Mouse (Mus musculus) induced T-regulatory cell, adult 2 months (primary cell): ENCODE data around the gene Exosc10.

Experiments used
- DNase-seq: peaks from one replicate; pipeline ENCODE4 v3.0.0-alpha.2; 2012; ENCODE audit warnings: low read depth

The Exosc10 gene

DNA sequence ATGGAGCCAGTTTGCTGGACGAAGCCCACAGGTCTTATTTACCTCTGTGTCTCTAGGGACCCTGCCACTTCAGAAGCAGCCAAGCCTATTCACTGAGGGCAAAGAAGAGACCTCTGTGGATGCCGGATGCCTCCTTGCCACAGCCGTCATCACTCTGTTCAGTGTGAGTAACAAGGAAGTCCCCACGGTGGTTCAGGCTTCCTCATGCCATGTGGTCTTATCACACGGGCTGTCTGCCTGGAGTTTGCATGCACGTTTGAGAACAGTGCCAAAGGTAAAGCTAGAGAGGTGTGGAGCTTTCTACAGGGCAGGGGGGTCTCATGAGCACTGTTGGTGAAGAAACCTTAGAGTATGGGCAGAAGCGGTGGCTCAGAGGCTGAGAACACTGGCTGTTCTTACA is 15.0 kb downstream of the Exosc10 start:
- no peak for DNase-seq

- no peak for DNase-seq
Observed at GRCm38 (mm10) chr4:148580765-148581164, 22.5 kb downstream of the Exosc10 start.

DNA sequence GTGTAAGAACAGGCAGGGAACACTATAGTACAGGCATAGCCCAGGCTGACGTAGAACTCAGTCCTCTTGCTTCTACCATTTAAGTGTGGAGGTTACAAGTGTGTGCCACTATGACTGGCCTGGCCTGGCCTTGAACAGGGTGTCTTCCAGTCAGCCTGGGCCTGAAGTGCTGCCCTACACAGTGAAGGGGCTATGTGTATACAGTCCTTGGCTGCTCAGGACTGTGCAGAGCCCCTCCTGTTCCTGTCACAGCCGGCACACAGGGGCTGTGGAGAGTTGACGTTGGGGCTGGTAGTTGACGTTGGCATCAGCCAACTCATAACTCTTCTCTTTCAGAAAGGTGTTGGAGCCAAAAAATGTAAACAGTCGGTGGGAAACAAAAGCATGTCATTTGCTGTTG is 23.2 kb downstream of the Exosc10 start:
- no peak for DNase-seq

DNA sequence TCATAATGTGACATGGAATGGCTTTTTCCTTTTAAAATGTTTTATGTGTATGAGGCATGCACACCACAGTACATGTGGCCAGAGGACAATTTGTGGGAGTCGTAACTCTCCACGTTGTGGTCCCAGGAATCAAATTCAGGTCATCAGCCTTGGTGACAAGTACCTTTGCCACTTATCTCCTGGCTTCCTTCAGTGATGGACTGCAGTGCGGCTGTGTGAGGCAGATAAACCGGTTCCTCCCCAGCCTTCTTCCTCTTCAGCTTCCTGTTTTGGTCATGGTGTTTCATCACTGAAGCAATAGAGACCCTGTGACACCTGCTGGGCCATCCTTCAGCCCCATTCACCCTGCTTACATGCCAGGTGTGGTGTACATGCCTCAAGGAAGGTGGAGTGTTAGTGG is 25.0 kb downstream of the Exosc10 start:
- DNase-seq, result no peak

- no peak for DNase-seq
Observed at GRCm38 (mm10) chr4:148586648-148587047, 28.4 kb downstream of the Exosc10 start.

GRCm38 (mm10) chr4:148588793-148589192 is 30.6 kb downstream of the Exosc10 start:
- no peak for DNase-seq

DNA sequence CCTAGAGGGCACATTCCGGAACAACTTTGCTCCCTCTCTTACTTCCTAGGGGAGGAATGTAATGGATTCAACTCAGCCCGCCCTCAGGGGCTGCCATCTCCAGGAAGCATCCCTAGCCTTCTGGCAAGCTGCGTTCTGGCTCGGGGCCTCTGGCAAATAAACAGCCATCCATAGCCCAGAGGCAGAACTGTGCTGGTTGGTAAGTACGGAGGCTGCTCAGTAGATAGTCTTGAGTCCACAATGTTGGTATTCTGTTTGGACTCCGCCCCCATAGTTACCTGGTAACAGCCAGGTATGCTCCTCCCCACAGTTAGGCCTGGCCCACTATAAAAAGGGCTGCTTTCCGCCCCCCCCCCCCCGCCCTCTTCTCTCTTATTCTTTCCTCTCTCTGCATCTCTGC is 31.3 kb downstream of the Exosc10 start:
- peak; percentile 16 for DNase-seq

- DNase-seq, result no peak
Observed at GRCm38 (mm10) chr4:148590421-148591170, 32.4 kb downstream of the Exosc10 start.

DNA sequence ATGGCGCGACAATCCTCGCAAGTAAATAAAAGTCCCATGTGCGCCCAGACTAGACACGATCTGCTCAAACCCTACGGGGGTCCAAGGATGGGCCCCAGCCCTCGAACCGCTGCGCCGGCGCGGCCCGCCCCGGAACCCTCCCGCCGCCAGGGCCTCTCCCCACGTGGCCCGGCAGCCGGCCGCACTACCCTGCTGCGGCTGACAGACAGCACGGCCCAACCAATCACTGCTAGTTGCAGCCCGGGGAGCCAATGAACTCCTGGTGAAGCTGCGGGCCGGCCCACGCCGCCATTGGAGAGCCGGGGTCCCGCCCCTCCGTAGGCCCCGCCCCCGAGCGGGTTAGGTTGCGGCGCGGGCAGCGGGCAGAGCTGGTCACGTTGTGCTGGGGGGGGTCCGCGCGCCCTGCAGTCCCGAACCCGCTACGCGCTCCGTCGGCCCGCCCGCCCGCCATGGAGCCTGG is 33.0 kb downstream of the Exosc10 start, which contains the start of gene Srm:
Gene Srm (plus strand): TSS at position 333 of the 460 bp plus-strand sequence.
- DNase-seq, result peak; percentile 96

GRCm38 (mm10) chr4:148591637-148592380 is 33.6 kb downstream of the Exosc10 start:
- no peak for DNase-seq

- DNase-seq, result no peak
Observed at GRCm38 (mm10) chr4:148593996-148594395, 35.8 kb downstream of the Exosc10 start.

DNA sequence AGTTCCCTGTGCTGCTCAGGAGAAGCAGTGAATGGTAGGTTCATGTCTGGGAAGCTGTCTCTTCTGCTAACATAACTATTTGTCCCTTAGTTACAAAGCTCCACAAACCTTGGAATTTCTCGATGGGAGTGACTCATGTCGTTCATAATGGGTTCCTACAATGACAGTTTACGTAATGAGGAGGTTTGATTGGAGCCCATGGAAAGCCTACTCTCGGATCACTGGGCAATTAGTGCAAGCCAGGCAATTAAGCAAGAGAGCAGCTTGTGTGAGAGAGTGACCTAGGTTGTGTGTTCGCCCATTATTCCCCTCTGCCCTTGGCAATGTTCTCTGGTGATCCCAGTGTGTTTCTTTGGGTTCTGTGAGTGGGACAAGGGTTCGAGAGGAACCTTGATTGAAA is 37.7 kb downstream of the Exosc10 start:
- DNase-seq, result no peak

DNA sequence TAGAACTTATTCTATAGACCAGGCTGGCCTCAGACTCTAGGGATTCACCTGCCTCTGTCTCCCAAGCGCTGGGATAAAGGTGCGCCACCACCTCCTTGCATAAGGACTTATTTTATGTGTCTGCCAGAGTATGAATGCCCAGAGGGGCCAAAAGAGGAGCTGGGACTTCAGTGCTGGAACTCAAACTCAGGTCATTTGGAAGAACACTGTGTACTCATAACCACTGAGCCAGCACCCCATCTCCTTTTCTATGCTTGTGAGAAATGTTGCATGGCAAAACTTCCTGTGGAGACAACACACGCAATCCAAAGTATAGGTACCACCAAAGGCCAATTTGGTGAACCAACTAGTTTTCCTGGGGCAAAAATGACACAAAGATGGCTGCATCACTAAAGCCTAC is 38.5 kb downstream of the Exosc10 start:
- no peak for DNase-seq

DNA sequence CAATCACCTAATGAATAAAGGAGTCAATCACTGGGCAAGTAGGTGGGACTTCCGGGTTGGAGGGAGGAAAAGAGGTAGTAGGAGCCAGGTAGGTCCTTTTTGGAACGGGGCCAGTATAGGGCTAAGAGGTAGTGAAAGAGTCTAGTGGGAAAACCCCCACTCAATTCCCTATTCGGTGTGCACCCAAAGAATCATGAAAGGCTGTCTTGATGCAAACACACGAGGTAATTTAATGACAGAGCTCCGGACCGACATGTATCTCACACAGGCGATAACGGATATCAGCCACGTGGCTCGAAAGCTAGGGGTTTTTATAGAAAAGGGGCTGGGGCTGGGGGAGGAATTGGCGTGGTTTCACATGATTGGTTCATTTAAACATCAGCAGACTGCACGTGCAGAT is 40.6 kb downstream of the Exosc10 start:
- DNase-seq, result no peak

DNA sequence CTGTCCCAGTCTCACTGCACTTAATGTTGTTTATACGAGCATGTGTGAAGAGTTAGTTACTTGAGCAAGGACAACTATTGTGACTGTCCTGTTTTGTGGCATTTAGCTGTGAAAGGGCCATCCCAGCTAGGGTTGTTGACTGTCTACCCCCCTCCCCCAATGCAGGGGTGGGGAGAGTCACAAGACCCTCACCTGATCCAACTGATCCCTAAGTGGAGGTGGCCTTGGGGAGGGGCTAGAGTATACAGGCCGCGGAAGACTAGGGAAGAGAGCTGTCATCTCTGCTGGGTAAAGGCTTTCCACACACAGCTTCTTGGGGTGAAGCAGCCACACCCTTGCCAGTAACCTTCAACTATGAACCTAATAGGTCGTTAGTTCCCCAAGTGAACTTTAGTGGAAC is 42.1 kb downstream of the Exosc10 start:
- DNase-seq, result no peak

DNA sequence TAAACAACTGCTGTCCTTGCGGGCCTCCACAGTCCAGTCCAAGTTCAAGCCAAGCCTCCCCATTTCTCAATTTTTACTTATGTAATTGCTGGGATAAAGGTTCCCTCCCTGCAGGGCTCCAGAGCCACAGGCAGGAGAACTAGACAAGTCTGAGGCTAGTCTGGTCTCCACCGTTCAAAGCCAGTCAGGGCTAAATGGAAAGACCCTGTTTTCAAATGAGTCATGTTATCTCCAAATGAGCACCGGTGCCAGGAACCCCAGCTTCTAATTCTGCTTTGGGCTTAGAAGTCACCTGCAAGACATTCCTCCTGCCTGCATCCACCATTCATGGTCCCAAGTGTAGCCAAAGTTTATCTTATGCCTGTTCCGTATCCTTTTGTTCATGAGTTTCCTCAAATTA is 43.6 kb downstream of the Exosc10 start:
- no peak for DNase-seq

- no peak for DNase-seq
Observed at GRCm38 (mm10) chr4:148602357-148603120, 44.3 kb downstream of the Exosc10 start, which contains the start of gene Masp2. Gene Masp2 (plus strand): TSS chr4:148602554.

DNA sequence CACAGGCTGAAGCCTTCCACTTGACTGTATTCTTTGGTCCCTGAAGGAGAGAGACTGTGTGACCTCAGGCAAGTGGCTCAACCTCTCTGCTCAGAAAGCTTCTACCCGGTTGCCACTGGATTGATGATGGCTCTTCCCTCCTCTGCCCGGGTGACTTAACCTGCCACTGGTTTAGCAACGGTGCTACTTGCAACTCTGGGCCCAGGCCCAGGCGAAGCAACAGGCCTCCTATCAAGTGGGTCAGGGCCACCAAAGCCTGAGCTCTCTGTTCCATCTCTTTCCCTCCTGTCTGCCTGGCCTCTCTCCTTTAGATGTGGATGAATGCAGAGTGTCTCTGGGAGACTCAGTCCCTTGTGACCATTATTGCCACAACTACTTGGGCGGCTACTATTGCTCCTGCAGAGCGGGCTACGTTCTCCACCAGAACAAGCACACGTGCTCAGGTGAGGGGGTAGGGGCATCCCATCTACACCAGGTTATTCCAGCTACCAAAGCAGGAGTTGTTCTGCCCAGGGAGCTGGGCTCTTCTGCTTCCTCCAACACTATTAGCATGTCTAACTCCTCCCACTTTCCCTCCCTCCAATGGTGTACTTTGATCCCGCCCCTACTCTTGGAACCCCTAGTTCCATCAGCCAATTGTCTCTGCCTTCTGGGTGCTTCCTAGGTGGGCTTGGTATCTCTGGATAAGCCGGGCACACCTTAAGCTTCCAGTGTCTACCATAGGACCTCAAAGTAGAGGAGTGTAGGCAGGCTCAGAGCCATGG is 45.3 kb downstream of the Exosc10 start:
- no peak for DNase-seq

GRCm38 (mm10) chr4:148604141-148604540 is 45.9 kb downstream of the Exosc10 start:
- no peak for DNase-seq

DNA sequence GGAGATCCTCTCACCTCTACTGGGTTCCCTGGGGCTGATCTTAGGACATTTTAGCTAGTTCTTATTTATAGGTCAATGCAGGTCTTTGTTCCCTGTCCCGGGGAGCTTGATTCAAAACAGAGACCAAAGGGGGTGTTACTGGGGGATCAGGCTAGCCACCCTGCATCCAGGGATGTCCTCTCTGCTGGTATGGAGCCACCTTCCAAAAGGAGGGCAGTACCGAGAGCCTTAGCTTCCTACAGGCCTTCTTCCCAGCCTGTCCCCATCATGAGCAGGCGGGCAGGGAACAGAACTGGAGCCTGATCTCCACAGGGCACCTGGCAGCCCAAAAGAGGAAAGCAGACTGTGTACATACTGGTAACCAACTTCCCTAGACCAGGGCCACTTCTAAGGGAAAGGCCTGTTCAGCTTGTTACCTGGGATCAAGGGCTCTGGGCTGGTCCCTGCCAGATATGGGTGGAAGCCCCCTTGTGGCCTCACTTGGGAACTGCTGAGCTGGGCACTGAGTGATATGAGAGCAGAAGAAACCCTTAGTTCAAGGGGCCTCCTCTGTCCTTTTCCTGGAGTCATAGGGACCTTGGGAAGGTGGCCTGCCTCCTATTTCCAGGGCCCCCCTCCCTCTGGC is 46.4 kb downstream of the Exosc10 start:
- DNase-seq, result peak; percentile 77

- peak; percentile 85 for DNase-seq
Observed at GRCm38 (mm10) chr4:148607758-148608157, 49.5 kb downstream of the Exosc10 start.
